Mouse (Mus musculus) limb, embryonic 13.5 days (tissue): Measurements from ENCODE around the gene Slc15a5. TPM values are rescaled to one million over a fixed set of nuclear protein-coding genes. Genes with fewer than 3 reads are reported as not detected.

Source experiments
- ATAC-seq: fragments of 200-750 bp; cut with Nextera tagmentation; 2 replicates; pipeline ENCODE4 v1.8.0; 2017; ENCODE audit warnings: low read depth, moderate number of reproducible peaks, moderate TSS enrichment; ENCODE audit not compliant: low FRiP score
- H3K27ac ChIP-seq: fragments of 300-500 bp; sonication (generic); 2 replicates; pipeline ENCODE4 v1.5.1; 2015; ENCODE audit warnings: inconsistent platforms, mild to moderate bottlenecking, moderate library complexity
- H3K27me3 ChIP-seq: fragments of 300-500 bp; sonication (generic); 2 replicates; pipeline ENCODE4 v1.6.1; 2015; ENCODE audit warnings: mild to moderate bottlenecking, inconsistent platforms
- H3K36me3 ChIP-seq: fragments of 300-500 bp; sonication (generic); 2 replicates; pipeline ENCODE4 v1.6.1; 2015; ENCODE audit warnings: inconsistent platforms, mild to moderate bottlenecking, moderate library complexity
- H3K4me1 ChIP-seq: fragments of 300-500 bp; sonication (generic); 2 replicates; pipeline ENCODE4 v1.6.1; 2015; ENCODE audit warnings: inconsistent platforms
- H3K4me2 ChIP-seq: fragments of 300-500 bp; sonication (generic); replicated peaks from 2 replicates; pipeline ENCODE4 v1.6.1; 2015; ENCODE audit warnings: inconsistent platforms, mild to moderate bottlenecking, moderate library complexity
- H3K4me3 ChIP-seq: fragments of 300-500 bp; sonication (generic); 2 replicates; pipeline ENCODE4 v1.5.1; 2015; ENCODE audit warnings: moderate library complexity, mild to moderate bottlenecking, inconsistent platforms
- H3K9ac ChIP-seq: fragments of 300-500 bp; sonication (generic); 2 replicates; pipeline ENCODE4 v1.6.1; 2015; ENCODE audit warnings: mild to moderate bottlenecking, inconsistent platforms
- H3K9me3 ChIP-seq: fragments of 300-500 bp; sonication (generic); 2 replicates; pipeline ENCODE4 v1.6.1; 2016; ENCODE audit warnings: inconsistent platforms
- WGBS: fragments of 180-500 bp; shearing (Covaris S2); methylation state at CpG from one replicate; pipeline ENCODE4 v1.1.7; 2015; 5-methylcytosine and 5-hydroxymethylcytosine counted together
- polyA plus RNA-seq: library from polyadenylated mRNA; unstranded; fragments of >200 nt; fragmentation: Nextera tagmentation; extraction: Ambion mirVana; gene quantifications from 2 replicates; pipeline ENCODE4 v1.2.1, GENCODE M21; 2015

Slc15a5 gene
- polyA plus RNA-seq, 1 experiment from 2014 or later, result not detected

GRCm38 (mm10) chr6:137940374-137941218 lies 139.1 kb downstream of the Slc15a5 start:
- no peak overlapping the region for H3K4me2 ChIP-seq
- H3K4me1 ChIP-seq, result no peaks in the 10 kb centered on the region
- H3K4me3 ChIP-seq, result no peak overlapping the region
- no peak overlapping the region for H3K9ac ChIP-seq
- ATAC-seq, result no peak
- no peaks in the 10 kb centered on the region for H3K27me3 ChIP-seq
- no peaks in the 10 kb centered on the region for H3K9me3 ChIP-seq
- 53% methylated on average over 12 of the region's 12 CpGs for WGBS
- no peaks in the 10 kb centered on the region for H3K36me3 ChIP-seq
- no peak overlapping the region for H3K27ac ChIP-seq

- WGBS, result 88% methylated on average over 5 of the region's 5 CpGs
- no peak overlapping the region for H3K27ac ChIP-seq
- no peak overlapping the region for H3K4me2 ChIP-seq
- no peak for ATAC-seq
- H3K4me3 ChIP-seq, result no peak overlapping the region
- no peak overlapping the region for H3K9ac ChIP-seq
- H3K9me3 ChIP-seq, result no peaks in the 10 kb centered on the region
- H3K27me3 ChIP-seq, result no peaks in the 10 kb centered on the region
- no peaks in the 10 kb centered on the region for H3K4me1 ChIP-seq
- no peaks in the 10 kb centered on the region for H3K36me3 ChIP-seq
Measured at GRCm38 (mm10) chr6:137937541-137937940, 142.2 kb downstream of the Slc15a5 start.

DNA sequence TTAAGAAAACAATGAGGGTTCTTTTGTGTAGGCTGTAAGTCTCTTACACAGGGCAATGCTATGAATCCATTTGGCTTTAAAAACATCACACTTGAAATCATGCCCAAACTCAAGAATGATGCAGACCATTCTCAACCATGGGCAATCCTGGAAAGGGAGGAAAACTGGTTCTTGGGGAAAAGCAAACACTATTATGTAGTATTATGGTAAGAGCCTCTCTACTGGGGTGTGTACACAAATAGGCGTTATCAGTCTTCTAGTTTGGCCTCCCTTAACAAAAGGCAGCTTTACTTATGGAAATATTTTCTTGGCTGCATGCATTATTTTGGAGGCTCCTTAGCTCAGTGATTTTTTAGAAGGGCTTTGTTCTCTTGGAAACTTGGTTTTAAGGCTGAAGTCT lies 143.4 kb downstream of the Slc15a5 start:
- Histone ChIP-seq H3K27ac (no peak overlapping the region), H3K9ac (no peak overlapping the region), H3K36me3 (no peaks in the 10 kb centered on the region), H3K4me3 (no peak overlapping the region), H3K4me1 (no peaks in the 10 kb centered on the region), H3K27me3 (no peaks in the 10 kb centered on the region), H3K9me3 (no peaks in the 10 kb centered on the region), H3K4me2 (no peak overlapping the region)
- ATAC-seq, result no peak
- 91% methylated on average over 1 of the region's 1 CpGs for WGBS

DNA sequence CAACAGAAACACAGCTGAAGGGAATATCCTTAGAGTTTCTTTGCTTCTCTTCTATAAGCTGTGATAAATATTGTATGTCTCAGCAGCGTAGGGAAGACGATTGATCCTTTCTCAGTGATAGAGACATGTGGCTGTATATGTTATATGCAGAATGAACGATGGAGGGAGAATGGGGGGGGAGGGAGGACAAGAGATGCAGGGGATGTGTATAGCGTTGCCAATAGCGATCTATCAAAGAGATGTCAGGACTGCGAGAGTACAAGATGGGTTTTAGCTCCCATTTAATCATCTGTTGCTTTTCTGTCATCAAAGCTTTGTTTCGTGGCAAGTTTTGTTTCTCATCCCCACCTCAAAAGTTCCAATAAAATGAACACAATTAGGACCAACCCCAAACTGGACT lies 143.9 kb downstream of the Slc15a5 start:
- no peak for ATAC-seq
- WGBS, result 86% methylated on average over 7 of the region's 7 CpGs
- no peaks in the 10 kb centered on the region for H3K27me3 ChIP-seq
- H3K4me3 ChIP-seq, result no peak overlapping the region
- no peaks in the 10 kb centered on the region for H3K9me3 ChIP-seq
- H3K4me2 ChIP-seq, result no peak overlapping the region
- H3K36me3 ChIP-seq, result no peaks in the 10 kb centered on the region
- no peak overlapping the region for H3K27ac ChIP-seq
- H3K4me1 ChIP-seq, result no peaks in the 10 kb centered on the region
- no peak overlapping the region for H3K9ac ChIP-seq

GRCm38 (mm10) chr6:137935341-137935740 lies 144.4 kb downstream of the Slc15a5 start:
- no peaks in the 10 kb centered on the region for H3K9me3 ChIP-seq
- H3K4me3 ChIP-seq, result no peak overlapping the region
- H3K4me1 ChIP-seq, result no peaks in the 10 kb centered on the region
- H3K9ac ChIP-seq, result no peak overlapping the region
- no peaks in the 10 kb centered on the region for H3K36me3 ChIP-seq
- no peak overlapping the region for H3K27ac ChIP-seq
- H3K4me2 ChIP-seq, result no peak overlapping the region
- 56% methylated on average over 8 of the region's 8 CpGs for WGBS
- no peak for ATAC-seq
- no peaks in the 10 kb centered on the region for H3K27me3 ChIP-seq

GRCm38 (mm10) chr6:137934545-137935298 lies 145.0 kb downstream of the Slc15a5 start:
- 61% methylated on average over 3 of the region's 3 CpGs for WGBS

More at GRCm38 (mm10) chr6:137934545-137935298, 145.0 kb downstream of the Slc15a5 start:
- H3K9ac ChIP-seq, result no peak overlapping the region
- no peaks in the 10 kb centered on the region for H3K36me3 ChIP-seq
- no peaks in the 10 kb centered on the region for H3K27me3 ChIP-seq
- no peak overlapping the region for H3K27ac ChIP-seq
- H3K9me3 ChIP-seq, result no peaks in the 10 kb centered on the region
- no peak overlapping the region for H3K4me3 ChIP-seq
- no peaks in the 10 kb centered on the region for H3K4me1 ChIP-seq
- H3K4me2 ChIP-seq, result no peak overlapping the region
- ATAC-seq, result no peak; the same call in 1 of the 2 replicates

Other genes with a start within 250 kb of the Slc15a5 start
- 145 and 150 TPM in 2 replicates for gene Mgst1, start 60.4 kb upstream of the Slc15a5 start, polyA plus RNA-seq